Mouse (Mus musculus): ENCODE measurements around the gene Cep57l1. TPM values are rescaled to one million over a fixed set of nuclear protein-coding genes. Genes with fewer than 3 reads are reported as not detected.
A peak's percentile ranks its signal among the peaks of the same experiment; 100 is the strongest.

Cep57l1 gene
- total RNA-seq, 2 experiments from 2014 or later = 5.5 to 6.6 TPM

DNA sequence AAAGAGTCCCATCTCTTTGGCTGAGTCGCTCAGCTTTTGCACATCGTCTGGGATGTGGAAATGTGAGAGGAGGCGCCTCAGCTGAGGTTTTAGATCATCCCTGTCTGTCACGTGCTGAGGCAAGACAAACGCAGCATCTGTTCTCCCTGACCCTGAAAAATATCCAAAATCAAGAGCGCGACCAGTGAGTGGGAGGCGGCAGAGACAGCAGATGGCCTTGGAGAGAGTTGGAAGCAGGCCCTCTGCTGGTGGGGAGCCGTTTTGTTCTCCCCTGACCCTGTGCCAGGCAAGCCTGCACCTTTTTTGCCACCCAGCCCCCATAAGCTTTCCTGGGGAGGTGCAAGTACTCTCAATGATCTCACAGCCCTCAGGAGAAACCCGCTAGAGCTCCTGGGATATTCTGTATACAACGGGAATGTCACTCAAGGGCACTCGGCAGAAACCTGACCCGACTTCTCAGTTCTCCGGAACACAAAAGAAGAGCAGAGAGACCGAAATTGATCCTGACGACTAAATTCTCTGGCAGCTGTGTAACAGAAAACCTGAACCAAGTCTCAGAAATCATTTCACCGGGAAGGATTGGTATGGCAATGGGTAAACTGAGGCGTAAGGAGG lies 130.8 kb downstream of the Cep57l1 start:
- DNase-seq (ENCODE audit: low spot score in 2 of 2) = peak; percentile 68 to 88

GRCm38 (mm10) chr10:41677396-41677795 lies 132.3 kb downstream of the Cep57l1 start:
- DNase-seq (ENCODE audit: low spot score in 2 of 2) = no peak

DNA sequence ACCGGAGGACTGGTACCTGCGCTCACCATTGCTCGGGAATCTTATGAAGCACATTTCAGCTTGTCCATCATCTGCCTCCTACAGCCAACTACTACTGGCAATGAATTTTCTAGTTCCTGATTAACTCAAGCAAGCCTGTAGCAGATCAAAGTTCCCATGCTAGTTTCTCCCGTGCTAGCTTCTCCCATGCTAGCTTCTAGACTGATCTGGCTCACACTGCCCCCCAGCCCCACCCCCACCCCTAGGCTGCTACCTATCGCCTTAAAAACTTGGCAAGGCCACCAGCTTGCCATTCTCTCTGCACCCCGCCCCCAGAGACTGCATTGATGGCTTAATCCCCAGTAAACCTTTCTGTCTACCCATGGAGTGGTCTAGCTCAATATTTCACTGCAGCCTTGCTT lies 133.0 kb downstream of the Cep57l1 start:
- DNase-seq (ENCODE audit: low spot score in 2 of 2) = no peak

DNA sequence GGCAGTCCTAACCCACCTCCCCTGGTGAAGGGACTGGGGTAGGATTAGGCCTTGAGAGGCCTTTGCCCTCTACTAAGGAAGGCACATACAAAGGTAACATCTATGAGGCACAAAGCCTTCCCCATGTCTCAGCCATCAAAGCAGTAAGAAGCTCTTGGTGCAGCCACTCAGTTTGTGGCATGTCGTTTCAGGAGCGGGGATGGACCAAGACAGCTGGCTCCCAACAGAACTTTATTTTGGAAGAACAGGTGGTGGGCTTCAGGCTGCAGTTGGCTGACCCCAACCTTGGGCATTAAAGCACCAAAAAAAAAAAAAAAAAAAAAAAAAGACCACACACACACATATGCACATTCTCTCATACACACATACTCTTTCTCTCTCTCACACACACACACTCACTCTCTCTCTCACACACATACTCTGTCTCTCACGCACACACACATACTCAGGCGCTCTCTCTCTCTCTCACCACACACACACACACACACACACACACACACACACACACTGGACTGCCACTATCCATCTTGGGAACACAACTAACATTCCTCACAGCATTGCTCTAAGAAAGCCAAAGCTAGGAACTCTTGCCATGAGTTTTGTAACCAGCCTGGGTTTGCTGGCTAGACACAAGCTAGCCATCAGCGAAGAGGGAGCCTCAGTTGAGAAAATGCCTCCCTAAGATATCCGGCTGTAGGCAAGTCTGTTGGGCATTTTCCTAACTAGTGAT lies 133.7 kb downstream of the Cep57l1 start:
- DNase-seq (ENCODE audit: low spot score in 2 of 2) = no peak

- DNase-seq (ENCODE audit: low spot score in 2 of 2) = no peak
Measured at GRCm38 (mm10) chr10:41675243-41675642, 134.4 kb downstream of the Cep57l1 start.

DNA sequence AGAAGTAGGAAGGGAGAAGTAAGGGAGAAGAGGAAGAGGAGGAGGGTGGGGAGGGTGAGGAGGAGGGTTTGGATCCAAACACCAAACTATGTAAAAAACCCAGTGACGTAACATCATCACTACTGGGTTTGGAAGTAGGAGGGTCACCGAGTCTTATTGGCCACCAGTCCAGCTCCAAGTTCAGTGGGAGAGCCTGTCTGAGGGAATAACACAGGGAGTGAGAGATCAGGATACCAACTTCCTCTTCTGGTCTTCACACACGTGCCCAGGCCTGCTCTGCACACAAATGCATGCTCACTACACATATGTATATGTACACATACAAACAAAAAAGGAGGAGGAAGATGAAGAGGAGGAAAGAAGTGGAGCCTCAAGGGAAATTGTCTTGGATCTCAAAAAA lies 135.3 kb downstream of the Cep57l1 start:
- DNase-seq (ENCODE audit: low spot score in 2 of 2) = no peak

DNA sequence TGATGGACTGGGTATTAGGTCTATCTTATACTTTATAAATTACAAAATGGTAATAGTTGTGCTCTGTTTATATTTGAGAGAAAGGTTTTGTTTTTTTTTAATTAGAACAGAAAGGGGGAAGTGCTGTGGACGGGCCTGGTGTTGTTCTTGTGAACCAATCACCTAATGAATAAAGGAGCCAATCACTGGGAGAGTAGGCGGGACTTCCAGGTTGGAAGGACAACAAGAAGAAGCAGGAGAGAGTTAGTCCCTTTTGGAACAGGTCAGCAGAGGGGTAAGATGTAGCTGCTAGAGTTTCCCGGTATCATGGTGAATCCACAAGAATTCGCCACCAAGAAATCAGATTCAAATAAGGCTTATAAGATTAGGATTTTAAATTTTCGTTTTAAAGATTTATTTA lies 139.5 kb downstream of the Cep57l1 start:
- no peak for DNase-seq (ENCODE audit: low spot score in 2 of 2)

Small RNA genes lying within 50 kb of the gene (microRNA-seq; reads per million reads assigned to microRNA genes)
- 0 reads per million in 2 experiments for gene Mir3473b

Other genes starting within 250 kb of the Cep57l1 start
- gene Ccdc162, start 93.2 kb downstream of the Cep57l1 start, total RNA-seq (2021) = 1 to 10 TPM; 1.7 to 2.3 TPM
- 10 to 100 TPM; 54.1 to 55.6 TPM for gene Sesn1, start 64 bp upstream of the Cep57l1 start, total RNA-seq (2021)
- 10 to 100 TPM; 10.4 to 10.6 TPM for gene Armc2, start 208.6 kb upstream of the Cep57l1 start, total RNA-seq (2021)